Mouse (Mus musculus) urinary bladder, postnatal 36 days (tissue): Measurements from ENCODE around the gene Pwwp2a.

ENCODE experiments used
- DNase-seq, 2 experiments: peaks; one replicate each; pipeline ENCODE4 v3.0.0; 2022; ENCODE audit warnings: low spot score in 2 of 2, mixed read lengths in 1 of 2

Pwwp2a gene

DNA sequence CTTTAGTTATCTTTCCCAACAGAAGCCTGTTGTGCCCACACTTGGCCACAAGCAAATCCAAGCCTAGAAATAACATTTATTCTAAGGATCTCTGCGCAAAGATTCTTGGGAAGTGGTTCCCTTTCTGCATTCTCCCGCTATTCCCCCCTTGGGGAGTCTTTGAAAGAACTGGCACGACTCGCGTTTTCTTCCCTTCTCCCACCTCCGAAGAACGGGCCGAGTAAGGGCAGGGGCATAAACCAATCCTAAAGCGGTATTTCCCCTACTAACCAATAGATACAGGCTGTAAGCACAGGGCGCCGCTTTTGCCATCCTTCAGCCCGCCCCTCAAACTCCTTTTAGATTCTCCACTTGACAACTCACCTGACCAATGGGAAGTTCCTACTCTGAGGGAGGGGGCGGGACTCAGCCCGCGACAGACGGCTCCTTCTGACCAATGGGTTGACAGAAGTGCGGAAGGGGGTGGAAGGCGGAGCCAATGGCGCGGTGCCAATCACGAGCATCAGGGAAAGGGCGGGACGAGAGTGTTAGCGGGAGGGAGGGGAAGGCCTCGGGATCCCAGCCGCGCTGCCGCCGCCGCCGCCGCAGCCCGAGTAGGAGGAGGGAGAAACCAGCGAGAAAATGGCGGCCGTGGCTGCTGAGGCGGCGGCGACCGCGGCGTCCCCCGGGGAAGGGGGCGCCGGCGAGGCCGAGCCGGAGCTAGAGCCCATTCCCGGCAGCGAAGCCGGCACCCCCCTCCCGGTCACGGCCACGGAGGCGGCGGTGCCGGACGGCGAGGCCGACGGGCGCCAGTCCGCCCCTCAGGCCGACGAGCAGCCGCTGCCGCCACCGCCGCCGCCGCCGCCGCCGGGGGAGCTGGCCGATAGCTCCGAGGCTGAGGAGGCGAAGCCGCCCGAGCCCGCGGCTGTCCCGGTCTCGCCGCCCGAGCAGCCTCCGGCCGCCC lies at the start of gene Pwwp2a:
Pwwp2a (plus strand) TSS at position 527 of the 943 bp plus-strand sequence.
- peak; percentile 97 to 100 for DNase-seq

DNA sequence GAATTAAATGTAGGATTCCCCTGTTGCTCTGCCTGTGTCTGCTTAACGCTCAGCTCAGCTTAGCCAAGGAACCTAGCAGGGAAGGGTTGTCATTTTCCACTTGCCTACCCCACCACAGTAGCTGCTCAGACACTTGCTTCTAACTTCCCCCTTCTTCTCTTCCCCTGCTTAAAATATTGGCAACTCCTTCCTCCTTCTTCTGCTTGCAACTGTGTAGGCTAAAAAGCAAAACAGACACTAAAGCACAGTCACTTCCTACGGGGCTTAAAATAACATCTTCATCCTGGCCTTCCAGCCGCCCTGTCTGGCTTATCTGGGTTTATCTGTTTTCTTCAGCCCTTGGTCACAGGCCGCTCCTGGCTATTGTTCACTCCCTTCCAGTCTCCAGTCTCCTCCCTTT lies 49.2 kb upstream of the Pwwp2a start:
- no peak for DNase-seq

DNA sequence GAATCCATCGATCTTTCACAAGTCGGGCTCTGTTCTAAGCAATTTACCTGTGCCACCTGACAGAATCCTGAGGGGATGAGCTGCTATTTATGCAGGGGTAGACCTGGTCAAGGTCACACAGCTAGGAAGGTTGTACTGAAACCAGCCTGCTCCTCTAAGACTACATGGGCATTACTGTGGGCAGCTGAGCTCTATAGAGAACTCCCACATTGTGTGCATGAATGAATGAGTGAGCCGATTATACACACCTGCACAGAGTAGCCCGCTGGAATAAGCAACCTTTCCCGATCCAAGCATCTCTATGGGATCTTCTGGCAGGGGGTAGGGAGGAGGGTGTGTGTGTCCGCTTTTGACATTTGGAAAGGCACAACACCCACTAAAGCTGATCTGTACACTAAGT lies 48.6 kb upstream of the Pwwp2a start:
- DNase-seq = no peak

DNA sequence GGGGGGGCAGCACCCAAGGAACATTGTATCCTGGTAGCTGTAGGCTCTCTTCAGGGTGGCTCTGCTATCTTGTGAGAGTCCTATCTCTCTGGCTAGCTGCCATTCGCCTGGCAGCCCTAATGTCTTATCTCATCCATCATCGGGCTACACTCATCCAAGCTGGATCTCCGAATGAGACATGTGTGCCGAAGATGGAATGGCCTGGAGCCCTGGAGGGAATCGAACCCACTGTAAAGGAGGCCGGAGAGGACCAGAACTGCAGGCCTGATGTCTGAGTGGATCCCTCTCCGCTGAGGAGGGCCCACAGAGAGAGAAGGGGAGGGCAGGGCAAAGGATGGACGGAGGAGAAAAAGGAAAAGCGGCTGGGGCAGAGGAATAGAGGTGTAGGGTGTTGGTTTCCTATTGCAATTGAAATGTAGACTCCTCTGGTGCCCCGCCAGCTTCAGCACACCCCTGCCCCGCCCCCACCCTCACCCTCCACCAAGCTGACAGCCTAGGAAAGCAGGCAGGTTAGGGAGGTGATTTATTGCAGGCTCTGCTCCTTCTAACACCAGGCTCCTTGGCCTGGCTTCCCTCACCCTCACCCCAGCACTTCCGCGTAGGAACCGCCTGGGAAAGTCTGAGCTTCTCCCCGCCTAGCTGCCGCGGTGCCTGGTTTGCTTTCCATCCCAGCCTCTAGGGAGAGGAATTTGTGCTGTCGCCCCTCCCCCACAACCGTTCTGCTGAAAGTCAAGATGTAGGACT lies 48.0 kb upstream of the Pwwp2a start:
- DNase-seq = peak; percentile 37 to 50

DNA sequence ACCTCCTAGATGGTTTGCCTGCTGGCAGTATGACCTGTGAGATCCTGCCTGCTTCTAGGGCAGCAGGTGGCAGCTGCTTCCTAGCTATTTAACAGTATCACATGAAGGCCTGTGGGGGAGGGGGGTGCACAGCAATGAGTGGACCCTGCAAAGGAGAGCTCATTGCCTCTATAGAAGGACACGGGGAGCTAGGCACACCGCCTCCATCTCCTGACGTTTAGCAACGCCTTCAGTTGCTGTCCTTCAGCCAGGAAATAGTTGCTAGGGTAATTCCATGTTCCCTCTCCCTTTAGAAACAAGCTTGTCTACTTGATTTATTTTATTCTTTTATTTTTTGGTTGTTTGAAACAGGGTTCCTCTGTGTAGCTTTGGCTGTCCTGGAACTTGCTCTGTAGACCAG lies 45.0 kb upstream of the Pwwp2a start:
- DNase-seq = no peak

DNA sequence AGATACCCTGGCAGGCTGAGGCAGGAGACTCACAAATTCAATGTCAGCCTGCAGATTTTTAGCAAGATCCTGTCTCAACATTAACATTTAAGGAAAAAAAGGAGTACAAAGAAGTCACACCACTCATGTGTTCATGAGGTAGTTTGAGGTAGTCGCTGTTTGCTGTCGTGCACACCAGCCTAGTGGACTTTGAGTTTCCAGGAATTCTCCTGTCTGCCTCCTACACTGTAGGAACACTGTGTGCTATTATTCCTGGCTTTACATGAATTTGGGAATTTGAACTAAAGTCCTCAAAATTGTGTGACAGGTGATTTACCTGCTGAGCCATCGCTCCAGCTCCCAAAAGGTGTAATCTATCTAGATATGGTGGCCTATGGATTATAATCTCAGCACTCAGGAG lies 43.3 kb upstream of the Pwwp2a start:
- DNase-seq = no peak

DNA sequence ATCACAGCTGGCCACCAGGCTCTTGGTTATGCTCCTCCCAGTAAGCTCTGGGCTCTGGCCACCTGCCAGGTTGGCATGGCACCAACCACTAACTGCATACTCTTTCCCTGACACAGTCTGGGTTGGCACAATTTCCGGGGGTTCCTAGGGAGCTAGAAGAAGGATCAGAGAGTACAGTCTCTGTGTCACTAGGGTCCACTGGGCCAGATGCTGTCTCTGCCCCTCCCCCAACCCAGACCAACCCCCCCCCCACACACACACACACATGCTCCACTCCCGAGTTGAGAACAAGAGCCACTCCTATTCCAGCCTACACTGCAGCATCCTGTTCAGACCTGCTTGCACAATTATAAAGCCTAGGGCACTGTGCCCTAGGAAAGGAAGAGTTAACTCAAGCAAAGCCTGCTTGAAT lies 38.6 kb upstream of the Pwwp2a start:
- peak; percentile 63 to 83 for DNase-seq

DNA sequence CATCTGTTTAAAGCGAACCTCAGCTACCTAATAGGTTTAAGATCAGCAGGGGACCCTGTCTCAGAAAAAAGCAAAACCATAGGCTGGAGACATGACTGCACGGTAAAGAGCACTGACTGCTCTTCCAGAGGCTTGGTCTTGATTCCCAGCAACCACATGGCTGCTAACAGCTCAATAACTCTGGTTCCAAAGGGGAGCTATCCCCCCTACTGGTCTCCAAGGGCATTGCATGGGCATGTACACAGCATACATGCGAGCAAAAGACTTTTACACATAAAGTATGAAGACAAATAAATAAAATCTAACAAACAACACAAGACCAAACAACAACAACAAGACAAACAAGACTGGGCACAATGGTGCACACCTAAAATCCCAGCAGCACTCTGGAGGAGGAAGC lies 36.5 kb upstream of the Pwwp2a start:
- DNase-seq = no peak

DNA sequence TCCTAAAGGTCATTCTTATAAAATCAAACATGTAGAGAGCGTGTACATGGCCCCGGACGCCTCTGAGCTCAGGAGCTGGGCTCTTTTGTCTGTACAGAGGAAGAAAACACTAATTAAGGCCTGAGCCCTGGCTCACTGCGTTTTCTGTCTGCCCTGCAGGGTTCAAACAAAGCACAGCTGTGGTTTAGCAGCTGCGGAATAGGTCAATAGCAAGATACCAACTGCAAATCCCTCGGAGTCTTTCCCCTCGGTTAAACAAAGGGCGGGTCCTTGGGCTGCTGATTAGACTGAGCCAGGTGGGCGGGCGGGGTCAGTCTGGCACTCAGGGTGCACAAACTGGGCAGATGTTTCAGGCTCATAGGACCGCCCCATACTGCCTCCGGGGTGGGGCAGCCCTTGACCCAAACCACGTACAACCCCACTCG lies 28.7 kb upstream of the Pwwp2a start:
- DNase-seq = no peak

DNA sequence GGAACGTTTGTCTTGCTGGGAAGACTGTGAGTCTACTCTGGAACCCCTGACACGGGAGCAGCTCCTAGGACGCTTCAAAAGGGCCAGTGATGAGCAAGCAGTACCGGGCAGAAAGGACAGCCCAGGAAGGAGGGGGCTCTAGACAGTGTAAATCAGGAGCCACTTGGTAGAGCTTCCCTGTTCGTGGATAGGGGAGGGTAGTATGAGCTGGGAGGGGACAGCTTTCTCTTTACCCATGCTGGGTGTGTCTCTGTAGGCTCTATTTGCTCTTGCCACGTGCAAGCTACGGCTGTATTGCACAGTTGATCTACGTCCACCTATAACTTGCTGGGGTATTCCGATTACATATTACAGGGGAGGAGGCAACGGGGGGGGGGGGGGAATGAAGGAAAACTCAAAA lies 25.3 kb upstream of the Pwwp2a start:
- no peak for DNase-seq

DNA sequence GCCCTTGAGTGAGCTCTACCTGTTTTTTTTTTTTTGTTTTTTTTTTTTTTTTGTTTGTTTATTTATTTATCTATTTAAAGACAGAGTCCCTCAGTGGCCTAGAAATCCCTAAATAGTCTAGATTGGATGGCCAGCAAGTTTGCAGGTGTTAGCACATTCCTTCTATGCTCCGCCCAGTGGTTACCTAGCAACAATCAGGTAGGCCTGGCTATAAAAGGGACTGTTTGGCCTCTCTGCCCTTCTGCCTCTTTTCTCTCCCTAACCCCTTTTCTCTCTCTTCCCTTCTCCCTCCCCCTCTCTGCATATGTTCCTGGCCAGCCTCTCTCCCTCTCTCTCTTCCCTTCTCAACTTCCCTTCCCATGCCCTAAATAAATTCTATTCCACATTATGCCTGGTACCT lies 23.8 kb upstream of the Pwwp2a start:
- no peak for DNase-seq

DNA sequence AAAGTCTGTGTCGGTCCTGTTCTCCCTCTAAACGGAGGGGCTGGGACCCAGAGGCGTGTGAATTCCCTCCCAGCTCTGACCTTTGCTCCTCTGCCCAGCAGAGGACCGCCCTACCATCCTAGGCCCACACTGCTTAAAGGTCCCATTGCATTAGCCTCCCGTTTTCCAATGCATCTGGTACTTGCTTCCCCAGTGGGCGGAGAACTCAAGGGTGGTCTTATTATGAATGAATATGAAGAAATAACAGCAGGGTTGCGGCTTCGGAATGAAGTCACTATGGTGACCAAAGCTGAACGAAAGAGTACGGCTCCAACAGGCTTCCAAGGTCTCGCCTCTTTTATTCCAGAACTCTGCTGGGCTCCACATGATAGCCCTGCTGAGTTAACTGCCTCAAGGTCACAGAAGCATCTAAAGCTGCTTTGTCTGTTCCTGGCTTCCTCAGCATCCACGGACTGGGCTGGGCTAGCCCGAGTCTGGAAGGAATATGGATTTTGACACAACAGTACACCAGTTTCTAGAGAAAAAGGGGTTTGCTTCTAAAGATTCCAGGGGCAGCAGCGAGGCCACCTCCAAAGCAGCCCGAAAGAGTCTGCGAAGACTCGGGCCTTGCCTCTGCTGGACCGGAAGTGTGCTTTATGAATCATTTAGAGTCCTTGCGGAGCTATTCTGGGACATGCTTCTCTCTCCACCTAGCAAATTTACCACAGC lies 14.6 kb upstream of the Pwwp2a start:
- no peak for DNase-seq

DNA sequence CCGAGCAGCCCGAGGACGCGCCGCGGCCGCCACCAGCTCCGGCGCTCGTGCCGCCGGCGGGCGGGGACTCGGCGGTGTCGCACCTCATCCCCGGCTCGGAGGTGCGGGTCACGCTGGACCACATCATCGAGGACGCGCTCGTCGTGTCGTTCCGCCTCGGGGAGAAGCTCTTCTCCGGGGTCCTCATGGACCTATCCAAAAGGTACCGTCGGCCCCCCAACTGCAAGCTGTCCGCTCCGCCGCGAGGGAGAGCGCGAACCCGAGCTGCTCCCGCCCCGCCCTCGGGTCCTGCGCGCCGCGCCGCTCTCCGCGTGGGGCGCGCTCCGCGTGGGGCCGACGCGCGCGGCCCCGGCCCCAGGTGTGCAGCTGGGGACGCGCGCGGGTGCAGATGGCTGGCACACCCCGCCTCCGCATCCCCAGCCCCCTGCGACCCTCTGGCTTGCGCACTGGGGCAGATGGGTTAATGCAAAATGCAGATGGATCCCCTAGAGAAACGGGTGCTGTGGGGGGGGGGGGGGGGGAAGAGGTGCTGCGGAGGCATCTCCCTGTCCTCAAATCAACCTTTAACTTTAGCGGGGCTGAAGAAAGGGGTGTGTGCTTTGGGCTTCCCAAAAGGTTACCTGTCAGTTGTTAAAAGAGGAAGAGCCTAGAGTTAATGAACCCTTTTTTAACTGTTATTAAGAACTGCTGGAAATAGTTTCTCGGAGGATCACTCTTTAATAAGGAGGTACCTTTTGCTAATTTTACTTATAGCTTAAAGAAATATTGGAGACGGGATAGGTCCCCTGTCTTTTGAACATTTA lies 818 bp downstream of the Pwwp2a start:
- DNase-seq = peak; percentile 39 to 53

DNA sequence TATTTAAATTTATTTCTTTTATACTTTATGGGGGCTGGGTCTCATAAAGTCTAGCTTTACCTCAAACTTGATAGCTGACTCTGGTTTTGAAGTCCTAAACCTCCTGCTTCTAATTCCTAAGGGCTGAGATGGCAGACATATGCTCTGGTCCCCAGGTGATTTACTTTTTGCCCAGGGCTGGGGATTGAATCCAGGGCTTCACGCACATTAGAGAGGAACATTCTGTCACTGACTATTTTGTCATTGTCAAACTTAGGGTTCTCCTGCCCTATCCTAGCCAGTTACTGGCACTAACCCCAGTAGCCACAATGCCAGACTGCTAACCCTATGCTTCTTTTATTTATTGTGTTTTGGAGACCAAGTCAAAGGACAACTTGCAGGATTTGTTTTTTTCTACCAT lies 7.1 kb downstream of the Pwwp2a start:
- no peak for DNase-seq

DNA sequence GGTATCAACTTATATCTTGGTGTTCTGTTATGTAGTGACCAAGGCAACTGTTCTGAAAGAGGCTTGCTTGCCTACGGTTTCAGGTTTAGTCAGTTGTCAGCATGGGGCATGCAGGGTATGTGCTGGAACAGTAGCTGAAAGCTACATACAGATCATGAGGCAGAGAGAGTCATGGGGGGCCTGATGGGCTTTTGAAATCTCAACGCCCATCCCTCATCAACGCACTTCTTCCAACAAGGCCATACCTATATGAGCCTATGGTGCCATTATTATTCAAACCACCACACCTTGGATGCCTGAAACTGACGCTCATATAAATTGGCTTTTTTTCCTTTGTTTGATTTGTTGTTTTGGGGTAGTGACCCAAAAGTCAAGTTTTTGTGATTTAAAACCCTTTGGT lies 14.8 kb downstream of the Pwwp2a start:
- DNase-seq = no peak

DNA sequence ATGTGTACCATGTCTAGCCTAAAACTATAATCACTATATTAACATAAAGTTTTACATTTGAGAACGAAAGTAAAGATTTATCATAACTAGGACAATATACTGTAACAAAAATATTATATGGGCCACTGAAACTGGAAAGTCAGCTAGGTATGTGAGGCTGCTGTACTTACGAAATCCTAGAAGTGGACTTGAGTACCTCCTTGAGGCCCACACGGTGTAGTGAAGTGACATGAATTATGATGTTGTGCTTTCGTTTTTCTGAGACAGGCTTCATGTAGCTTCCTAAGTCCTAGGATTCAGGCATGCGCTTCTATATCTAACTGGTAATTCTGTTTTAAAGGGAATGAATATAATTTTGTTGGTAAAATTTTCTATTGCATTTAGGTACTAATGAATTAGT lies 16.8 kb downstream of the Pwwp2a start:
- no peak for DNase-seq

DNA sequence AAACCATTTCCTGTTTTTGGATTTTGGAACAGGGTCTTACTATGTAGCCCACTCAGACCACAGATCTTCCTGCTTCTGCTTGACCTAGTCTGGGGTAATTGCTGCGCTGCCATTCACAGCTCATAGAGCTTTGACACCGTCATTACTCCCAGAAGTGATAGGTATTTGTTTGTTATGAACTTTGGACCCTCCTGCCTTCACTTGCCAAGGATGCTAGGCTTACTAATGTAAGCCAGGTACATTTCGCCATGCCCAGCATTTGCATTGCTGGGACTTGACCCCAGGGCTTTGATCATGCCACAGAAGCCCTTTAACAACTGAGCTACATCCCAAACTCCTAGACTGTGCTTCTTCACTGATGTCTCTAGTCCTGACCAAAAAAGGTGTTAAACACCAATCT lies 18.5 kb downstream of the Pwwp2a start:
- DNase-seq = no peak

DNA sequence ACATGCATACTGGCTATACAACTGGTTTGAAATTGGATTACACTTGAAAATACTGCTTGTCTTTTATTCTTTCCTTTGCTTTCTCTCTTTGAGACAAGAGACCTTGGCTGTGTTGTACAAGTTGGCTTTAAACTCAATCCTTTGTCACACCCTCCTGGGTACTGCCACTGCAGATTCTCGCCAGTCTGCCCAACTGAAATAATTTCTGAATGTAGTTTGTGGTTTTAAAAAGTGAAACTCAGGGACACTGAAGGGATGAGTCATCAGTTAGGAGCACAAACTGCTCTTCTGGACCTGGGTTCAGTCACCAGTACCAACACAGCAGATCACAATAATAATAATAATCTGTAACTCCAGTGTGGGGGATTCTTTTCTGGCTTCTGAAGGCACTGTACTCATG lies 21.8 kb downstream of the Pwwp2a start:
- no peak for DNase-seq

DNA sequence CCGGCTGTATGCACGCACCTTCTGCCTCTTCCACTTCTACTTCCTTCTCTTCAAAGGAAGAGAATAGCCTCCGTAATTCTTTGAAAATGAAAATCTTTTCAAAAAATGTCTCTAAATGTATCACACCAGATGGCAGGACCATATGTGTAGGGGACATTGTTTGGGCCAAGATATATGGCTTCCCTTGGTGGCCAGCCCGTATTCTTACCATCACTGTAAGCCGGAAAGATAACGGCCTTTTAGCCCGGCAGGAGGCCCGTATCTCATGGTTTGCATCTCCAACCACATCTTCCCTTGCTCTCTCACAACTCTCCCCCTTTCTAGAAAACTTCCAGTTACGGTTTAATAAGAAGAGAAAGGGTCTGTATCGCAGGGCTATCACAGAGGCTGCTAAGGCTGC lies 24.0 kb downstream of the Pwwp2a start:
- DNase-seq = no peak

DNA sequence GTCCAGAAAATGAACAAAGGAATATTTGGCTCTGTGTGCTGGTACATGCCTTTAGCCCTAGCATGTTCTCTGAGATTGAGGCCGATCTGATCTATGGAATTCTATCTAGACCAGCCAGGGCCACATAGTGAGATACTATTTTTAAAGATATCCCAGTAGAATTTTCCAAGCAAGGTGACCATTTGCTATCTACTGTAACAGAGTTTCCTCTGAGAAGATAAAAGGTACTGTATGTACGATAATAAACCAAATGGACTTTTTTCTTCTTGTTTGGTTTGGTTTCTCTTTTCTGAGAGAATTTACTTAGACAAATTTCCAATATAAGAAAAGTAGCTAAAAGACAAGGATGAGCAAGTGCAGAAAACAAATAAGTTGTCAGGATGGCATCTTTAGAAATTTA lies 26.6 kb downstream of the Pwwp2a start:
- DNase-seq = no peak

DNA sequence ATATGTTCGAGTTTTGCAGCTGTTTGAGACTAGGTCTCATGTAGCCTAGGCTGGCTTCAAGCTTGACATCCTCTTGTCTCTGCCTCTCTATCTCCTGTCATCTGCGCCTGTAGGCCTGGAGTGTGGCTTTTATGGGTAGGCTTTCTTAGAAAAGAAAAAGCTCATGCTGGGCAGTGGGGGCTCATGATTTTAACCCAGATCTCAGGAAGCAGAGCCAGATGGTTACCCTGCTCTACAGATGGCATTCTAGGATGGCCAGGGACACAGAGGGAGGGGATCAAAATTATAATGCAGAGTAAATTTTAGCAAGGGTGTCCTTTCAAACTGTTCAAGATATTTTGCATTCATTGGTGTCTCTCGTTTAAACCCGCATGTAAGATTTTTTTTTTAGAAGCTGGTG lies 30.4 kb downstream of the Pwwp2a start:
- DNase-seq = no peak

DNA sequence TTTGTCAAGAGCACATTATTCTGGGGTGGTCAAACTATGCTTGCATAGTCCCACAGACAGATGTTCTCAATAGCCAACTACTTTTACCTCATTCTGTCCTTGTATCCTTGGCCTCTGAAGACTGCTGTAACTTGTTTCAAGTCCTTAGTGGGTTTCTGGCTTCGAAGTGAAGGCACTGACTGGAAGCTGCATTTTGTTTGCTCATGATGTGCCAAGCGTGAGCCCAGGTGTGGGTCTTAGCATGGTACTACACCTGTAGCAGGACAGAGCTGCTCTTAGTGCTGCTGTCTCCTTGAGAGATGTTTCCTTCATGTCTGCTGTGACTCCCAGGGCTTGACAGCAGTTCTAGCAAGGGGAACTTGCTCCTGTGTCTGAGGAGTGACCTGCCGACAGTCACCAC lies 41.6 kb downstream of the Pwwp2a start:
- no peak for DNase-seq
